Mouse (Mus musculus) kidney, adult 2 months (tissue): ENCODE data around the gene Nhlh2.

Experiments used
- CTCF ChIP-seq: fragments of 200-500 bp; conservative IDR thresholded peaks from 2 replicates; pipeline ENCODE4 v1.5.1; 2011; ENCODE audit warnings: low read depth, mild to moderate bottlenecking, control low read depth, low read length, moderate library complexity, mixed read lengths; ENCODE audit not compliant: insufficient read depth, insufficient read length
- POLR2A ChIP-seq: fragments of 200-500 bp; IDR thresholded peaks from one replicate; pipeline ENCODE4 v1.6.1; 2011; ENCODE audit warnings: low read depth, low read length, control low read depth

- TF ChIP-seq POLR2A (no peak), CTCF (no peak)
Observed at GRCm38 (mm10) chr3:102062671-102063010, 52.8 kb downstream of the Nhlh2 start.
